Mouse (Mus musculus) myocyte (in vitro differentiated cells): ENCODE results near the gene Slc13a4.

ENCODE experiments used
- CEBPB ChIP-seq: IDR thresholded peaks from 2 replicates; pipeline ENCODE4 v1.6.1; 2011; ENCODE audit warnings: mild to moderate bottlenecking, moderate library complexity; ENCODE audit not compliant: poor library complexity, insufficient read depth, severe bottlenecking
- POLR2A ChIP-seq: IDR thresholded peaks from one replicate; pipeline ENCODE4 v1.6.1; 2011; ENCODE audit warnings: low read depth, mild to moderate bottlenecking, control low read depth, moderate library complexity; ENCODE audit not compliant: insufficient read length
- REST ChIP-seq: IDR thresholded peaks from one replicate; pipeline ENCODE4 v1.6.1; 2011; ENCODE audit warnings: mild to moderate bottlenecking, control low read depth, moderate library complexity; ENCODE audit not compliant: insufficient read depth, insufficient read length

- TF ChIP-seq POLR2A = no peak
- no peak for TF ChIP-seq REST
- TF ChIP-seq CEBPB = no peak
Observed at GRCm38 (mm10) chr6:35355320-35355719, 47.4 kb upstream of the Slc13a4 start.
